Mouse (Mus musculus): ENCODE data around the gene Hoxb5. TPM values are rescaled to one million over a fixed set of nuclear protein-coding genes. Genes with fewer than 3 reads are reported as not detected.

Gene Hoxb5
- polyA plus RNA-seq, 1 experiment from 2014 or later, result 4.5 TPM

DNA sequence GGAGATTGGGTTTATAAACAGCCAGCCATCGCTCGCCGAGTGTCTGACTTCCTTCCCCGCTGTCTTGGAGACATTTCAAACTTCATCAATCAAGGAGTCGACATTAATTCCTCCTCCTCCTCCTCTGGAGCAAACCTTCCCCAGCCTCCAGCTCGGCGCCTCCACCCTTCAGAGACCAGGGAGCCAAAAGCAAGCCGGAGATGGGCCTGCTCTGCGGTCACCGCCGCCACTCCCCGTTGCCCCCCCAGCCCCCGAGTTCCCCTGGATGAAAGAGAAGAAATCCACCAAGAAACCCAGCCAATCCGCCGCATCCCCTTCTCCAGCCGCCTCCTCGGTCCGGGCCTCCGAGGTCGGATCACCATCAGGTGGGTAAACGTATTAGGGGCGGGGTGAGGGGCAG is 48.7 kb downstream of the Hoxb5 start:
- peak; percentile 56 for DNase-seq (ENCODE audit: low spot score)
- Histone ChIP-seq H3K4me1 (replicated peaks; ENCODE audit: control insufficient read depth, insufficient read depth, low read length) (no peaks in the 10 kb centered on the region), H3K36me3 (ENCODE audit: control insufficient read depth, insufficient read depth, low read length) (no peaks in the 10 kb centered on the region), H3K4me2 (peak overlapping the region; percentile 63), H3K9ac (ENCODE audit: low read depth, low read length) (peak overlapping the region; percentile 74), H3K27ac (ENCODE audit: low read depth, low read length) (peak overlapping the region; percentile 96), H3K9me3 (ENCODE audit: control insufficient read depth, low read length) (no peaks in the 10 kb centered on the region), H3K27me3 (replicated peaks; ENCODE audit: control insufficient read depth, insufficient read depth, low read length) (peaks cover 91% of the 10 kb centered on the region), H3K4me3 (ENCODE audit: low read depth, low read length) (peak overlapping the region; percentile 62)
- ATAC-seq (replicated peaks; ENCODE audit: low FRiP score), result no peak
- WGBS, result 1% methylated on average over 22 of the region's 22 CpGs

GRCm38 (mm10) chr11:96352691-96353521 is 49.8 kb downstream of the Hoxb5 start:
- Histone ChIP-seq H3K4me1 (replicated peaks; ENCODE audit: control insufficient read depth, insufficient read depth, low read length) (no peaks in the 10 kb centered on the region), H3K9ac (ENCODE audit: low read depth, low read length) (peak overlapping the region; percentile 74), H3K4me2 (peak overlapping the region; percentile 63), H3K36me3 (ENCODE audit: control insufficient read depth, insufficient read depth, low read length) (no peaks in the 10 kb centered on the region), H3K27ac (ENCODE audit: low read depth, low read length) (peak overlapping the region; percentile 96), H3K4me3 (ENCODE audit: low read depth, low read length) (peak overlapping the region; percentile 62), H3K9me3 (ENCODE audit: control insufficient read depth, low read length) (no peaks in the 10 kb centered on the region), H3K27me3 (replicated peaks; ENCODE audit: control insufficient read depth, insufficient read depth, low read length) (peaks cover 90% of the 10 kb centered on the region)
- ATAC-seq (replicated peaks; ENCODE audit: low FRiP score), result no peak
- WGBS, result under 1% methylated on average over 75 of the region's 75 CpGs
- DNase-seq (ENCODE audit: low spot score), result peak; percentile 46

- H3K27me3 ChIP-seq (replicated peaks; ENCODE audit: control insufficient read depth, insufficient read depth, low read length), result peaks cover 85% of the 10 kb centered on the region
- peak overlapping the region; percentile 62 for H3K4me3 ChIP-seq (ENCODE audit: low read depth, low read length)
- 3% methylated on average over 14 of the region's 14 CpGs for WGBS
- peak overlapping the region; percentile 96 for H3K27ac ChIP-seq (ENCODE audit: low read depth, low read length)
- H3K36me3 ChIP-seq (ENCODE audit: control insufficient read depth, insufficient read depth, low read length), result no peaks in the 10 kb centered on the region
- DNase-seq (ENCODE audit: low spot score) (no peak), ATAC-seq (replicated peaks; ENCODE audit: low FRiP score) (no peak)
- H3K9me3 ChIP-seq (ENCODE audit: control insufficient read depth, low read length), result no peaks in the 10 kb centered on the region
- H3K9ac ChIP-seq (ENCODE audit: low read depth, low read length), result peak overlapping the region; percentile 74
- no peaks in the 10 kb centered on the region for H3K4me1 ChIP-seq (replicated peaks; ENCODE audit: control insufficient read depth, insufficient read depth, low read length)
- peak overlapping the region; percentile 63 for H3K4me2 ChIP-seq
These were observed 50.3 kb downstream of the Hoxb5 start for GRCm38 (mm10) chr11:96353522-96353841.

DNA sequence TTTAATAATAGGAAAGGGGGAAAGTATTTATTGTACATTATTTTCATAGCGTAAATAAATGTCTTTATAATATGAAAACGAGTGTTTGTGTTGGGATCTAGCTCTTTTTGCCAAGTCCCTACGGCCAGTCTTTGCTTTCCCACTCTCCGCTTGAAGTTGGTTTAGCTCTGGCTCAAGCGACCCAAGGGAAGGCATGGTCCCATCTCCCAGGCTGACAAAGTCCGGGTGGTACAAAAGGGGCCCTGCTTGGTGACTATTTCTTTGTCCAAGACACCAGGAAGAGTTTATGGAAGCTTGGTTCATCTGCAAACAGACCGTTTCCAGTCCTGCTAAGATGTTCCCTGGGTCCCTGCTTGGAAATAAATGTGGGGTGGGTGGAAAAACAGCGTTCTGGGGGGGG is 50.8 kb downstream of the Hoxb5 start:
- Histone ChIP-seq H3K27ac (ENCODE audit: low read depth, low read length) (peak overlapping the region; percentile 77), H3K9me3 (ENCODE audit: control insufficient read depth, low read length) (no peaks in the 10 kb centered on the region), H3K27me3 (replicated peaks; ENCODE audit: control insufficient read depth, insufficient read depth, low read length) (peaks cover 80% of the 10 kb centered on the region), H3K4me1 (replicated peaks; ENCODE audit: control insufficient read depth, insufficient read depth, low read length) (no peaks in the 10 kb centered on the region), H3K4me2 (peak overlapping the region; percentile 63), H3K4me3 (ENCODE audit: low read depth, low read length) (peak overlapping the region; percentile 42), H3K9ac (ENCODE audit: low read depth, low read length) (peak overlapping the region; percentile 60), H3K36me3 (ENCODE audit: control insufficient read depth, insufficient read depth, low read length) (no peaks in the 10 kb centered on the region)
- ATAC-seq (replicated peaks; ENCODE audit: low FRiP score) (no peak), DNase-seq (ENCODE audit: low spot score) (no peak)
- 17% methylated on average over 8 of the region's 8 CpGs for WGBS

DNA sequence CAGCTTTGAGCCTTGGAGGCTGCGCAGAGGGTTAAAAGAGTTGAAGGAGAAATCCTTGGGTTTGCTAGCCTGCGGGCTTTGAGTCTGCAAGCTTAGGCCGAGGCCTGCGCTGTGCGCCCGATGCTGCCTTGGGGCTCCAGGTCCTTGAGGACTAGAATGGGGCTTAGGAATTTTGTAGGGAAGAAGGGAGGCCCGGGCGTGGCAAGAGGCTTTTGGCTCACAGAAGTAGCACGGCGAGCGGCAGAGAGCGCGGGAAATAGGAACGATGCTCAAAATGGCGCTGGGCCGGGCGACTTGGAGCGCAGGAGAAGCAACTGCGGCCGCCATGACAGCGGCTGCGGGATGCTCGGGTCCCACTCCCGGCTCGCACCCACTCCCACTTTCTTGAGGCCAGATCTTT is 51.2 kb downstream of the Hoxb5 start:
- H3K4me3 ChIP-seq (ENCODE audit: low read depth, low read length), result peak overlapping the region; percentile 42
- H3K36me3 ChIP-seq (ENCODE audit: control insufficient read depth, insufficient read depth, low read length), result no peaks in the 10 kb centered on the region
- H3K9ac ChIP-seq (ENCODE audit: low read depth, low read length), result peak overlapping the region; percentile 60
- peaks cover 76% of the 10 kb centered on the region for H3K27me3 ChIP-seq (replicated peaks; ENCODE audit: control insufficient read depth, insufficient read depth, low read length)
- 2% methylated on average over 25 of the region's 25 CpGs for WGBS
- DNase-seq (ENCODE audit: low spot score) (peak; percentile 63), ATAC-seq (replicated peaks; ENCODE audit: low FRiP score) (no peak)
- H3K4me2 ChIP-seq, result peak overlapping the region; percentile 63
- H3K9me3 ChIP-seq (ENCODE audit: control insufficient read depth, low read length), result no peaks in the 10 kb centered on the region
- peak overlapping the region; percentile 77 for H3K27ac ChIP-seq (ENCODE audit: low read depth, low read length)
- no peaks in the 10 kb centered on the region for H3K4me1 ChIP-seq (replicated peaks; ENCODE audit: control insufficient read depth, insufficient read depth, low read length)

DNA sequence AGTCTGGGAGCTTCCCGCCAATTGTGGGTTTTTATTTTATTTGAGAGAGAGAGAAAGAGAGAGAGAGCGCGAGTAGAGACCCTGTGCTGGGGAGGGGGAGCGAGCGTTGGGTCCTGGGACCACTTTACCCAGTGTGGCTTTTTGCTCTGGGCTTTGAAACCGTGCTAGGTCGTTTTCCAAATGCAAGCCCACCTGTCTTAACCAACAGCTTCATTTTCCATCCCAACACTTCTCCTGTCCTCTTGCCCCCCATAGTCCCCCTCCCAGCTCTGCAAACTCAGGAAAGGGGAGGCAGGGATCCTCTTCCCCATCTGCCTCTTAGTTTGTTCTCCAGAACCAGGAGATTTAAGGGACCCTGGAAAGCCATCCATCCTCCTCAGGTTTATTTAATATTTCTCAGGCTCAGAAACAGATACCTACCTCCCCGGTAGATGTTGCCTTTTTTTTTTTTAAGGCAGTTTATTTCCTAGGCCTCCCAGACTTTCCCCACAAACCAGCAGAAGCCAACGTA is 51.7 kb downstream of the Hoxb5 start:
- H3K36me3 ChIP-seq (ENCODE audit: control insufficient read depth, insufficient read depth, low read length), result no peaks in the 10 kb centered on the region
- no peaks in the 10 kb centered on the region for H3K9me3 ChIP-seq (ENCODE audit: control insufficient read depth, low read length)
- peaks cover 71% of the 10 kb centered on the region for H3K27me3 ChIP-seq (replicated peaks; ENCODE audit: control insufficient read depth, insufficient read depth, low read length)
- H3K27ac ChIP-seq (ENCODE audit: low read depth, low read length), result peak overlapping the region; percentile 77; the same call in 1 of the 2 replicates
- H3K4me1 ChIP-seq (replicated peaks; ENCODE audit: control insufficient read depth, insufficient read depth, low read length), result no peaks in the 10 kb centered on the region
- H3K9ac ChIP-seq (ENCODE audit: low read depth, low read length), result peak overlapping the region; percentile 60
- ATAC-seq (replicated peaks; ENCODE audit: low FRiP score) (no peak), DNase-seq (ENCODE audit: low spot score) (no peak)
- H3K4me2 ChIP-seq, result peak overlapping the region; percentile 63
- H3K4me3 ChIP-seq (ENCODE audit: low read depth, low read length), result peak overlapping the region; percentile 42
- 13% methylated on average over 9 of the region's 9 CpGs for WGBS

MicroRNAs within 50 kb of the gene (microRNA counts, 519-probe panel; counts per million panel counts)
- microRNA mmu-miR-10a, result 5,487 counts per million, percentile 54 among the panel's probes with 10 or more counts
- not detected for microRNA mmu-miR-196a

Small RNA genes lying within 50 kb of the gene (microRNA-seq; reads per million reads assigned to microRNA genes)
- gene Mir10a (ENCODE audit: borderline number of aligned reads) (18,660 reads per million, percentile 97 among the genes with 10 or more reads in this experiment), gene Mir196a-1 (ENCODE audit: borderline number of aligned reads) (not detected)

Other genes with a start within 250 kb of the Hoxb5 start
- 26.7 and 27.1 TPM in 2 replicates for gene Ube2z, start 237.9 kb upstream of the Hoxb5 start, polyA plus RNA-seq (2014; fragmentation: Nextera tagmentation; extraction: Ambion mirVana)
- 943 and 994 TPM in 2 replicates for gene Atp5g1, start 227.7 kb upstream of the Hoxb5 start, polyA plus RNA-seq (2014; fragmentation: Nextera tagmentation; extraction: Ambion mirVana)
- not detected in 2 replicates for gene Calcoco2, start 191.4 kb upstream of the Hoxb5 start, polyA plus RNA-seq (2014; fragmentation: Nextera tagmentation; extraction: Ambion mirVana)
- gene Ttll6, start 169.6 kb upstream of the Hoxb5 start, polyA plus RNA-seq (2014; fragmentation: Nextera tagmentation; extraction: Ambion mirVana), result not detected in 2 replicates
- gene Hoxb13, start 109.0 kb upstream of the Hoxb5 start, polyA plus RNA-seq (2014; fragmentation: Nextera tagmentation; extraction: Ambion mirVana), result not detected in 2 replicates
- gene Hoxb9, start 31.9 kb upstream of the Hoxb5 start, polyA plus RNA-seq (2014; fragmentation: Nextera tagmentation; extraction: Ambion mirVana), result 0.26 and 0.49 TPM in 2 replicates
- 0.43 and 0.62 TPM in 2 replicates for gene Hoxb8, start 21.4 kb upstream of the Hoxb5 start, polyA plus RNA-seq (2014; fragmentation: Nextera tagmentation; extraction: Ambion mirVana)
- 1.6 and 2.0 TPM in 2 replicates for gene Hoxb7, start 16.7 kb upstream of the Hoxb5 start, polyA plus RNA-seq (2014; fragmentation: Nextera tagmentation; extraction: Ambion mirVana)
- gene Hoxb6, start 10.9 kb upstream of the Hoxb5 start, polyA plus RNA-seq (2014; fragmentation: Nextera tagmentation; extraction: Ambion mirVana), result 1.9 and 2.4 TPM in 2 replicates
- 0.71 and 1.1 TPM in 2 replicates for gene Hoxb4, start 14.9 kb downstream of the Hoxb5 start, polyA plus RNA-seq (2014; fragmentation: Nextera tagmentation; extraction: Ambion mirVana)
- 0.97 and 1.3 TPM in 2 replicates for gene Hoxb3, start 20.0 kb downstream of the Hoxb5 start, polyA plus RNA-seq (2014; fragmentation: Nextera tagmentation; extraction: Ambion mirVana)
- gene Hoxb2, start 47.2 kb downstream of the Hoxb5 start, polyA plus RNA-seq (2014; fragmentation: Nextera tagmentation; extraction: Ambion mirVana), result 11.2 and 11.3 TPM in 2 replicates
- gene Hoxb1, start 62.4 kb downstream of the Hoxb5 start, polyA plus RNA-seq (2014; fragmentation: Nextera tagmentation; extraction: Ambion mirVana), result 0.73 and 0.85 TPM in 2 replicates
- gene Skap1, start 161.3 kb downstream of the Hoxb5 start, polyA plus RNA-seq (2014; fragmentation: Nextera tagmentation; extraction: Ambion mirVana), result 0.45 and 0.58 TPM in 2 replicates